Mouse (Mus musculus): ENCODE measurements around the gene Tent4b. TPM values are rescaled to one million over a fixed set of nuclear protein-coding genes. Genes with fewer than 3 reads are reported as not detected.

The Tent4b gene
- total RNA-seq, 2 experiments from 2014 or later: 15.6 to 17.8 TPM

- no peak for DNase-seq (ENCODE audit: low spot score)
- intact Hi-C loops (cut with DNase I): no loop called here
Measured at GRCm38 (mm10) chr8:88293590-88294356, 94.8 kb downstream of the Tent4b start.

GRCm38 (mm10) chr8:88294977-88295376 lies 96.0 kb downstream of the Tent4b start:
- DNase-seq (ENCODE audit: low spot score): no peak
- intact Hi-C loops (cut with DNase I): no loop called here

GRCm38 (mm10) chr8:88297976-88298732 lies 99.1 kb downstream of the Tent4b start:
- peak; percentile 58 for DNase-seq (ENCODE audit: low spot score)
- intact Hi-C loops (cut with DNase I): no loop called here

- intact Hi-C loops (cut with DNase I): no loop called here
- DNase-seq (ENCODE audit: low spot score): no peak
Measured at GRCm38 (mm10) chr8:88298733-88299103, 99.7 kb downstream of the Tent4b start.

- intact Hi-C loops (cut with DNase I): no loop called here
- no peak for DNase-seq (ENCODE audit: low spot score)
Measured at GRCm38 (mm10) chr8:88299907-88300603, 101.0 kb downstream of the Tent4b start.

- intact Hi-C loops (cut with DNase I): no loop called here
- no peak for DNase-seq (ENCODE audit: low spot score)
Measured at GRCm38 (mm10) chr8:88301589-88302437, 102.8 kb downstream of the Tent4b start.

GRCm38 (mm10) chr8:88305814-88306213 lies 106.8 kb downstream of the Tent4b start:
- DNase-seq (ENCODE audit: low spot score): no peak
- intact Hi-C loops (cut with DNase I): loop anchor here (2.0 kb wide), 1 partner anchor 35 kb away; no protein-coding TSS in a partner anchor

- no peak for DNase-seq (ENCODE audit: low spot score)
- intact Hi-C loops (cut with DNase I): loop anchor here (2.0 kb wide), 1 partner anchor 36 kb away; no protein-coding TSS in a partner anchor
Measured at GRCm38 (mm10) chr8:88306511-88306910, 107.5 kb downstream of the Tent4b start.

- intact Hi-C loops (cut with DNase I): loop anchor here (2.0 kb wide), 1 partner anchor 37 kb away; no protein-coding TSS in a partner anchor
Measured at GRCm38 (mm10) chr8:88307736-88308135, 108.7 kb downstream of the Tent4b start.

More at GRCm38 (mm10) chr8:88307736-88308135, 108.7 kb downstream of the Tent4b start:
- DNase-seq (ENCODE audit: low spot score): no peak

Other genes with a start within 250 kb of the Tent4b start
- gene Zfp423, start 239.6 kb upstream of the Tent4b start, total RNA-seq (2021): 1 to 10 TPM; 6.1 to 6.7 TPM
- 10 to 100 TPM; 32.2 to 35.6 TPM for gene Cnep1r1, start 80.4 kb upstream of the Tent4b start, total RNA-seq (2021)
- gene Heatr3, start 61.4 kb upstream of the Tent4b start, total RNA-seq (2021): 10 to 100 TPM; 20.0 to 20.3 TPM
- gene Adcy7, start 73.2 kb downstream of the Tent4b start, total RNA-seq (2021): 1 to 10 TPM; 7.0 to 8.8 TPM
- 10 to 100 TPM; 83.5 to 88.0 TPM for gene Brd7, start 163.0 kb downstream of the Tent4b start, total RNA-seq (2021)